Mouse (Mus musculus): ENCODE measurements around the gene Ifi27l2b.

Ifi27l2b gene

DNA sequence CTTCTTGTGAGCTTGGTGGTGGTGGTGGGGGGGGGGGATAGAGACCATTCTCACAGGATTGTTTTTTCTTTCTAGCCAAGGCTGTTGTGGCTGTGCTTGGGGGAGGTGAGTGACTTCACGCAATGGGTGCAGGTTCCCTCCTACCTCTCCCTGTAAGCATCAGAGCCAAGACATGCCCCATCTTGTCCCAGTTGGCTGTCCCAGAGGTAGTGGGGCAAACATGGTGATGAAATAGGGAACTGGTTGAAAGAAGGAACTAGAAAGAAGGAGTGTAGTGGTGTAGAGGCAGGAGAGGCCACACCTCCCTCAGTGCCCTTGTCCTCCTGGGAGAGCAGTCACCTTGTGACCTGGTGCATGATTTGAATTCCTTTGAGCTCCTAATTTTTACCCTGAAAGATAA lies 19.4 kb downstream of the Ifi27l2b start:
- no peak for DNase-seq (ENCODE audit: low read depth)

DNA sequence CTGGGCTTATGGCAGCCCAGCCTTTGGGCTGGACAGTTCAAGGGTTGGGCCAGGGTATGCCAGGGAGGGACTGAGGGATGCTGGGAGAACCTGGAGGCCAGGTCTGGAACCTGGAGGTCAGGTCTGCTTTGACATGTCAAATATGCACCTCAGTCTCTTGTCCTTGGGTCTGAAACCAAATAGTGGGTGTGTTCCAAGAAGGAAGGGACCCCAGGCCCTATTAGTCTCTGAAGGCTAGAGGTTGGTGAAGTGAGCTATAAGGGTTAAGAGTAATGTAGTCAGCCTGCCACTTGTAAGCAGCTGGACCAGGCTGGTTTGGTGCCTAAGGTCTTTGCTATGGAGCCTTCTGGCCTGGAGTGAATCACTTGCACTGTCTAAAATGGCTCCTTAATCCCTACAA lies 22.2 kb downstream of the Ifi27l2b start:
- no peak for DNase-seq (ENCODE audit: low read depth)

DNA sequence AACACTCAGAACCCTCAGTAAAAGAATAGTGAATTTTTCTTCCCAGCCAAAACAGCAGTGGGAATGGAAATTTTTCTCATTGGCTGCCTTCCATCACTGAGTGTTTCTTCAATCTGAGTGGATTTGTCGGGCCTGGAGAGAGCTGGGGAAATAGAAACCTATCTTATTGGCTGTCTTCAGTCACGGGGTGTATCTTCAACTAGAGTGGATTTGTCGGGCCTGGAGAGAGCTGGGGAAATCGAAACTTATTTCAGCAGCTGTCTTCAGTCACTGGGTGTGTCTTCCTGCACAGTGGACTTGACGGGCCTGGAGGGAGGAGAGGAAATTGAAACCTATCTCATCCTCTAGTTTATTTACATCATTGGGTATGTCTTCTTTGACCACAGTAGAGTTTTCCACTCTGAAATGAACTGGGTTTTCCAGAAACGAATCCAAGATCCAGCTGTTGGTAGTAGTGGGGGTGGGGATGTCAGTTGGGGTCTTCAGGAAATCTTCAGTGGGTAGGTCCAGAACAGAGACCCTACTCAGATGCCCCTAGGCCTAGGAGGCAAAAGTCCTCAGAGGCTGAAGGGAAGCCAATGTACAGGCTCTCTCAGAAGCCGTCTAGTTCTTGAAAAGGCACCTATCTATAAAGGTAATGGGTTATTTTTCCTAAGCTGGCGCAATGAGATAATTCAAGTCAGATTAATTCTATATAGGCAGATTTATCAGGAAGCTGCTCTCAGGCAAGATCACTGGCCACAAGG lies 22.9 kb downstream of the Ifi27l2b start, which contains the start of gene Ifi27:
TSS of gene Ifi27 (plus strand) at position 226 of the 746 bp plus-strand sequence.
- peak; percentile 93 for DNase-seq (ENCODE audit: low read depth)

DNA sequence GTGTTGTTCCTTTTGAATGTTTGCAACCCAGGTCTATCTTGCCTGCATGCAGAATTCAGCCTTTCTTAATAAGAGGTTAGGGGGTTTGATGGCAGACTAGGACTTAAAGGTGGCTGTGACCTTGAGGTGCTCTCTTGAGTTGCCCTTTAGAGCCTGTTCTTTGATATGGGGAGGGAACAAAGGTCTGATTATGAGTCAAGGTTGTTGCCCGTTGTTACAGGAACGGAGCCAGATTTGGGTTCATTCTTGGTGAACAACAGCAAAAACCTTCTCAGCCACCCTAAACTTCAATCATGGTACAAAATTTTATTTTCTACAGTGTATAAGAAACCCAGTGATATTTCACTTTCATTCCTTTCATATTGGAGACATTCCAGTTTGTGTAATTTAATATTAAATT lies 23.6 kb downstream of the Ifi27l2b start:
- DNase-seq (ENCODE audit: low read depth): peak; percentile 50

DNA sequence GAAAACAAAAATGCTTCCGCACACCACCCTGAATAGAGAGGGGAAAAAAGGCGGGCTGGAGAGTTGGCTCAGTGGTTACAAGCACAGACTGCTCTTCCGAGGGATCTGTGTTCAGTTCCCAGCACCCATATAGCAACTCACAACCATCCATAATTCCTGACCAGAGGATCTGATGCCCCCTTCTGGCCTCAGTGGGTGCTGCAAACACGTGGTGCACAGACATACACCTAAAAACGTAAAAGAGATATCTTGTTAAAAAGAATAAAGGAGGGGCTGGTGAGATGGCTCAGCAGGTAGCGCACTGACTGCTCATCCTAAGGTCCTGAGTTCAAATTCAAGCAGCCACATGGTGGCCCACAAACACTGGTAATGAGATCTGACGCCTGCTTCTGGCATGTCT lies 30.3 kb downstream of the Ifi27l2b start:
- no peak for DNase-seq (ENCODE audit: low read depth)

DNA sequence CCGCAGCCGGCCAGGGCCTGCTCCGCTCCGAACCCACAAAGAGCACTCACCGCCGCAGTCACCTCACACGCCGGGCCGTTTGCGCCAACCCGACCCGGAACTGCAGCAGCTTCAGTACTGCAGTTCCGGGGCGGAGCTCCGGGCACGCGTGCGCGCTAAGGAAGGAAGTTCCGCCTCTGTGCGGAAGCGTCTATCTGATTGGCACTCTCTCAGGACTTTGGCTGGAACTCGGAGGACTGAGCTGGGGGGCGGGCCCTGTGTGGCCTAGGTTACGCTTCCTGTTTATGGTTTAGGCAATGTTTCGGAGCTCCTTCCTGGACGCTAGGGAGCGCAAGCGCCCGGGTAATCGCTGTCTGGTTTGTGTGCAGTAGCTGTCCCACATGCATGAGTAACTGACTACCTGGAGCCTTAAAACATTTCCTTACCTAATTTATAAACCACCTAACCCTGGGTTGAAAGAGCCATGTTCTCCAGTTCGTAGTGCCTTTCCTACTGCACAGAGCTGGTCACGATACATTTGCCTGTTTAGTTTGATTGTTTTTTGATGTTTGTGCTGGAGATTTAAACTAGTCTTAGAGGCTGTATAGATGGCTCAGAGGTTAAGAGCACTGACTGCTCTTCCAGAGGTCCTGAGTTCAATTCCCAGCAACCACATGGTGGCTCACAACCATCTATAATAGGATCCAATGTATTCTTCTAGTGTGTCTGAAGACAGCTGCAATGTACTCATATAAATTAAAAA lies 31.1 kb downstream of the Ifi27l2b start, which contains the start of gene Ddx24:
TSS of gene Ddx24 (minus strand) at position 102 of the 742 bp plus-strand sequence.
- DNase-seq (ENCODE audit: low read depth): peak; percentile 99

DNA sequence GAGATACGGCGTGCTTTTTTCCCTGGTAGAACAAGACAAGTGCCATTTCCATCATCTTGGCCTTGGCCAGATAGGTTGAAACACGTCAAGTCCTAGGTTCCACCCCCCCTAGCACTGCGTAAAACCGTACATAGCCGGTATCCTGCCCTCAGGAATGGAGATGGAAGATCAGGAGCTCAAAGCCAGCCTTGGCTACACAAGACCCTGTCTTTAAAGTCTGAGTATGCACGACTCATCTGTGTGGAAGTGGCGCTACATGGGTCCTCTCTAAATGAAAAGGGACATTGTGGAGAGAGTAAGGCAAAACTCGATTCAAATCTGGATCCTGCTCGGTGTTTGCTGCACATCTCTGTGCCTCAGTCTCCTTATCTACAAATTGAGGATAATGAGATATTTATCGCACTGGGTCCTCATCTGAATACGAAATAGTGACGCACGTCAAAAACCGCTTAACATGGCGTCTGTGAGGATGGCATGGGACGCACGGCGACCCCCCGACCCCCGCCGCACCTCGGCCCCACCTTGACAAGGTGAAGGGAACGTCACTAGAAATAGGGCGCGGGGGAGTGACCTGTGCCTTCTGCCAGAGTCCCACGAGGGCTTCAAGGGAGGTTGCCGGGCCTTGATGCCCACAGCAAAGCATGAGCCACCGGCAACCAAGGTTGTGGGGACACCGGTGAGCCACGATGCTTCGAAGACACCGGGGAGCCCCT lies 31.9 kb downstream of the Ifi27l2b start:
- DNase-seq (ENCODE audit: low read depth): no peak

DNA sequence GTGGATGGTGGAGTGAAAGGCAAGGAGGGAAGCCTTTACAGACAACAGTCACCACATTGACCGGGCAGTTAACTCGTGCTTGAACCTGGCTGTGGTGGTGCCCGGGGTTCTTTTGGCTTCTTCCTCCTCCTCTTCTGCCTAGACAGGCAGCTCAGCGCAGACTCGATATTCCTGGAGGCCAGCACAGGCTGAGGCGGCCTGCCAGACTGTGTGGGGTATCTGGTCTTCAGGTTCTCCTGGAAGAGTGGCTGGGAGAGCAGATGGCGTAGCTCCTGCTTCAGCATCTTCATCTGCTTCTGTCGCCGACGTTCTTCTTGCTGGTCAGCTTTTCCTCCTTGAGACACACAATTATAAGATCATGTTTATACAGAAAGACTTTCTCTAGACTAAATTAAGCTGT lies 48.9 kb downstream of the Ifi27l2b start:
- DNase-seq (ENCODE audit: low read depth): no peak

DNA sequence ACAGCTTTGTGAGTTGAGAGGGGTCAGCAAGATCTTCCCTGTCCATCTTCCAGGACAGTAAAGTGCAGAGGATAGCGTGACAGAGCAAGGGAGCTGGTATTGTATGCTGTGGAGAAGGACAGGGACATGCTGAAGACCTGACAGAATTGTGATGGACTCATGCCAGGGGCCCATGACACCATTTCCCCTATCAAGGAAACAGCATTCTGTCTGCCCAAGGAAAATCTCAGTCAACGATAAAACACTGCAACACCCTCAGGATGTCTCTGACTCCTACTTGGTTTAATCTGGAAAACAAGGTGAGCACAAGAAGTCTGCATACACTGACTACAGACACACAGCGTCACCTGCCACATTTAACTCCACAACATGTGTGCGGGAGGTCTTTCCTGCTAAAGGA lies 49.3 kb downstream of the Ifi27l2b start, which contains the start of gene 9330161L09Rik:
TSS of gene 9330161L09Rik (minus strand) at position 101 of the 400 bp plus-strand sequence.
- DNase-seq (ENCODE audit: low read depth): no peak

DNA sequence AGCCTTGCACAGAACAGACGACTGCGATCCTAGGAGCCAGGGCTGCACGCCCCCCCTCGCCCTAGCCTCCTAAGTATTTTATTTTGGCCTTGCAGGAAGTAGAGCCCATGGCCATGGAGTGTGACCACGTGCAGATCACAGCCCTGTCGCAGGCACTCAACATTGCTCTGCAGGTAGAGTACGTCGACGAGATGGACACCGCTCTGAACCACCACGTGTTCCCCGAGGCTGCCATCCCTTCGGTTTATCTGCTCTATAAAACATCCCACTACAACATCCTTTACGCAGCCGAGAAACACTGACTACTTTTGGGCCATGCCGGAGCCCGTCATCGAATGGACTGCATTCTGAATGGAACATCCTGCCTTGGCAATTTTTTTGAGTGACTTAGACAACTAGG lies 52.9 kb downstream of the Ifi27l2b start:
- no peak for DNase-seq (ENCODE audit: low read depth)
